Mouse (Mus musculus) midbrain, embryonic 14.5 days (tissue): Measurements from ENCODE around the gene Olfr310. TPM values are rescaled to one million over a fixed set of nuclear protein-coding genes. Genes with fewer than 3 reads are reported as not detected.

Experiments
- ATAC-seq: fragments of 200-750 bp; cut with Nextera tagmentation; 2 replicates; pipeline ENCODE4 v1.8.0; 2017; ENCODE audit warnings: moderate number of reproducible peaks, moderate library complexity; ENCODE audit not compliant: low FRiP score, low TSS enrichment
- DNase-seq: peaks from one replicate; pipeline ENCODE4 v3.0.0-alpha.2; 2015
- H3K27ac ChIP-seq: fragments of 300-500 bp; sonication (generic); replicated peaks from 2 replicates; pipeline ENCODE4 v1.5.1; 2014; ENCODE audit warnings: mild to moderate bottlenecking, low read depth, low read length, moderate library complexity
- H3K27me3 ChIP-seq: fragments of 300-500 bp; sonication (generic); 2 replicates; pipeline ENCODE4 v1.6.1; 2014; ENCODE audit warnings: low read length, control low read depth, mixed read lengths; ENCODE audit not compliant: control insufficient read depth, insufficient read depth
- H3K36me3 ChIP-seq: fragments of 300-500 bp; sonication (generic); 2 replicates; pipeline ENCODE4 v1.6.1; 2014; ENCODE audit warnings: low read length, control low read depth; ENCODE audit not compliant: control insufficient read depth, insufficient read depth
- H3K4me1 ChIP-seq: fragments of 300-500 bp; sonication (generic); 2 replicates; pipeline ENCODE4 v1.6.1; 2014; ENCODE audit warnings: mild to moderate bottlenecking, antibody characterized with exemption, low read length, control low read depth; ENCODE audit not compliant: control insufficient read depth, insufficient read depth
- H3K4me2 ChIP-seq: fragments of 300-500 bp; sonication (generic); 2 replicates; pipeline ENCODE4 v1.6.1; 2014; ENCODE audit warnings: mild to moderate bottlenecking, low read length, moderate library complexity
- H3K4me3 ChIP-seq: fragments of 300-500 bp; sonication (generic); replicated peaks from 2 replicates; pipeline ENCODE4 v1.5.1; 2014; ENCODE audit warnings: low read depth, low read length
- H3K9ac ChIP-seq: fragments of 300-500 bp; sonication (generic); replicated peaks from 2 replicates; pipeline ENCODE4 v1.6.1; 2014; ENCODE audit warnings: mild to moderate bottlenecking, low read length, moderate library complexity
- H3K9me3 ChIP-seq: fragments of 300-500 bp; sonication (generic); 2 replicates; pipeline ENCODE4 v1.6.1; 2016; ENCODE audit warnings: low read length, control low read depth, mixed read lengths; ENCODE audit not compliant: control insufficient read depth
- WGBS: fragments of 180-500 bp; shearing (Covaris S2); extraction: QIAGEN DNeasy Blood & Tissue Kit; methylation state at CpG from one replicate; pipeline ENCODE4 v1.1.7; 2014; 5-methylcytosine and 5-hydroxymethylcytosine counted together
- microRNA-seq: library from miRNA; unstranded; fragments of <30 nt; microRNA quantifications from one replicate; pipeline ENCODE4, GENCODE M21; 2016
- polyA plus RNA-seq: library from polyadenylated mRNA; unstranded; fragments of >200 nt; fragmentation: Nextera tagmentation; extraction: Ambion mirVana; gene quantifications from 2 replicates; pipeline ENCODE4 v1.2.1, GENCODE M21; 2014

The Olfr310 gene
- polyA plus RNA-seq: not detected in 2 replicates

DNA sequence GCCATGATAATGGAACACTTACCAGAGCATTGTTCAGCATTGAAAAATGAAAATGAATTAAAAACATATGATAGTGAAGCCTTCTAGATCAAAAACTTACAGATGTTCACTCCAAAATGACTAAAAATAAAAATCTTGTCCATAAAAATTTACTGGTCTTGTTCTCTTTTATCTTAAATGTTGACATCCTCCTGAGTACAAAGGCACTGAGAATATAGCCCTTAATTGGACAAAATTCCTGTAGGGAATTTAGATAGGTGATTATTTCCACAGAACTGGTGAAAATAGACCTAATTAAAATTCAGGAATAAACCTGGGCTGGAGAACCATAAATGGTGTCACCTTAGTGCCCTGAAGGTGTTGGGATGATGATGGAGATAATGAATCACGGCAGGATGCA lies at the start of gene Olfr310:
Gene Olfr310 (minus strand): TSS at position 101 of the 400 bp plus-strand sequence.
- Histone ChIP-seq H3K36me3 (no peaks in the 10 kb centered on the region), H3K27me3 (no peaks in the 10 kb centered on the region), H3K4me1 (no peaks in the 10 kb centered on the region), H3K4me3 (no peak within 1 kb of the TSS), H3K9me3 (no peaks in the 10 kb centered on the region), H3K4me2 (no peak within 1 kb of the TSS), H3K9ac (no peak within 1 kb of the TSS), H3K27ac (no peak within 1 kb of the TSS)
- WGBS: 75% methylated on average over 1 of the region's 1 CpGs
- DNase-seq (no peak), ATAC-seq (no peak)

DNA sequence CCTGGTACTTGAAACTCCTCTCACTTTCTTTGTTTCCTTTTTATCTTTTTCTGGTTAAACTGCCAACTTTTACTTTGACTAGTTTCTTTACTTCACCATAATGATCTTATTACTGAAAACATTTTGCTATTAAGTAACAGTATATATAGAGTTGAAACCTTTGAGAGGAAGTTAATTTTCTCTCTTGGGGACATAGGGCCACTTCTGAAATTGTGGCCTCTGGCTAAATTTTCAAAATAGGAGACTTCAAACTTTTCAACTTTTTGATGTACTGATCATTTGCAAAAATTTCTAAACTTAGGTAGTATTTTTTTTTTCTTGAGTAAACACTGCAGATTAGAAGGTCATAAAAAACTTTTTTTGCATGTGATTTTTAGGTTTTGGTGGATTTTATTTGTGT lies 48.6 kb upstream of the Olfr310 start, which contains the start of gene Olfr308:
Gene Olfr308 (minus strand): TSS at position 101 of the 400 bp plus-strand sequence.
- Histone ChIP-seq H3K27ac (no peak within 1 kb of the TSS), H3K27me3 (no peaks in the 10 kb centered on the region), H3K4me2 (no peak within 1 kb of the TSS), H3K4me1 (no peaks in the 10 kb centered on the region), H3K36me3 (no peaks in the 10 kb centered on the region), H3K9ac (no peak within 1 kb of the TSS), H3K4me3 (no peak within 1 kb of the TSS), H3K9me3 (no peaks in the 10 kb centered on the region)
- ATAC-seq (no peak), DNase-seq (no peak)

DNA sequence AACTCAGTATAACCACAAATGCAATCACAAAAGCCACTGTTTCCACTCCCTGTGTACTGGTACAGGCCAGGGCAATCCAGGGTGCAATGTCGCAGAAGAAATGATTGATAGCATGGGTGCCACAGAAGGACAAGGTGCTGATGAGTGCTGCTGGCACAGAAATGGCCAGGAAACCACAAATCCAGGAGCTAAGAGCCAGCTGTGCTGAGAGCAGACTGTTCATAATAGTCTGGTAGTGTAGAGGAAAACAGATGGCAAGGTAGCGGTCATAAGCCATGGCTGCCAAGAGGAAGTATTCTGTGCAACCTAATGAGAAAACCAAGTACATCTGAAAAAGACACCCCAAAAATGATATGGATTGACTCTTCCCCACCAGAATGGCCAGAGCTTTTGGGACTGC lies 44.4 kb upstream of the Olfr310 start:
- WGBS: 94% methylated on average over 2 of the region's 2 CpGs
- no peak overlapping the region for H3K4me2 ChIP-seq
- no peaks in the 10 kb centered on the region for H3K4me1 ChIP-seq
- no peak overlapping the region for H3K4me3 ChIP-seq
- no peaks in the 10 kb centered on the region for H3K9me3 ChIP-seq
- H3K36me3 ChIP-seq: no peaks in the 10 kb centered on the region
- H3K27me3 ChIP-seq: no peaks in the 10 kb centered on the region
- no peak overlapping the region for H3K27ac ChIP-seq
- ATAC-seq: no peak
- no peak for DNase-seq
- H3K9ac ChIP-seq: no peak overlapping the region

DNA sequence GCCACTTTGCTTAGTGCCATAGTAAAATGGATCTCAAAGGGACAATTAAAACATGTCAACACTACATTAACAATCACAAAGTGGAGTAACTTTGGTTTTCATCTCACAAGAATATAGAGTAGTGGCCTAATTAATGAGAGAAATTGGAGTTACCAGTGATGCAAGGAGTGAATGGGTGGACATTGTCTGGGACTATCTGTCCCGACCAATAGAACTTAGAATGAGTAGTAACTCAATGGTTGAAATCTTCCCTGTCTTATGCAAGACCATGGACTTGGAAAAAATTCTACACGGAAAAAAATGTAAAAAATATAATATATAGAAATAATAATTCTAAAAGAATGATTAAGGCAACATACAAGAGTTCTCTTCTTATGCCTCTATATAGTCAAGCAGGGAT lies 36.6 kb upstream of the Olfr310 start, which contains the start of gene Olfr309:
Gene Olfr309 (minus strand): TSS at position 101 of the 400 bp plus-strand sequence.
- Histone ChIP-seq H3K9me3 (no peaks in the 10 kb centered on the region), H3K4me1 (no peaks in the 10 kb centered on the region), H3K9ac (no peak within 1 kb of the TSS), H3K4me3 (no peak within 1 kb of the TSS), H3K27me3 (no peaks in the 10 kb centered on the region), H3K36me3 (no peaks in the 10 kb centered on the region), H3K27ac (no peak within 1 kb of the TSS), H3K4me2 (no peak within 1 kb of the TSS)
- ATAC-seq: no peak
- DNase-seq: no peak
- WGBS: 76% methylated on average over 2 of the region's 2 CpGs

DNA sequence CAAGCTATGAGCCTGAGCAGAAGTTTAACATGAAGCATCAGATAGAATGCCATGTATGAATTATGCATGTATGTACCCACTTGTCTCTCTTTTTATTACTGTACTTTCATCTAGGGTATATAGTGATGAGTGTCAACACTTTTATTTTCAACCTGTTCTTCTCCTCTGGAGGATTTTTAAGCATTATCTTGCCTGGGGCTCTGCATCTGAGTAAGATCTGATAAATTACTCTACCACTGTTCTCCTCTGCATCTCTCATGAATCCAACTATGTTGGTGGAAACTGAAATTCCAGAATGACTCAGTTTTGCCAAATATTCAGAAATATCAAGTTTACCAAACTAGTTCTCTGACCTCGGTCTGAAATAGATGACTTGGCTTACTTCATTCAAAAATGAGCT lies 30.8 kb downstream of the Olfr310 start, which contains the start of gene Vmn2r76:
Gene Vmn2r76 (minus strand): TSS at position 101 of the 400 bp plus-strand sequence.
- WGBS: 69% methylated on average over 1 of the region's 1 CpGs
- DNase-seq (no peak), ATAC-seq (no peak)
- Histone ChIP-seq H3K27ac (no peak within 1 kb of the TSS), H3K27me3 (no peaks in the 10 kb centered on the region), H3K4me1 (no peaks in the 10 kb centered on the region), H3K4me2 (no peak within 1 kb of the TSS), H3K9ac (no peak within 1 kb of the TSS), H3K9me3 (no peaks in the 10 kb centered on the region), H3K4me3 (no peak within 1 kb of the TSS), H3K36me3 (no peaks in the 10 kb centered on the region)

Small RNA genes within 50 kb of the gene (microRNA-seq; reads per million reads assigned to microRNA genes)
- not detected for gene Gm23192

Other genes starting within 250 kb of the Olfr310 start
- gene Vmn2r75, start 105.4 kb downstream of the Olfr310 start, polyA plus RNA-seq: not detected in 2 replicates
- not detected in 2 replicates for gene Vmn2r76, start 30.9 kb downstream of the Olfr310 start, polyA plus RNA-seq
- gene Olfr309, start 36.5 kb upstream of the Olfr310 start, polyA plus RNA-seq: not detected in 2 replicates
- not detected in 2 replicates for gene Olfr308, start 48.5 kb upstream of the Olfr310 start, polyA plus RNA-seq
- gene Olfr307, start 60.4 kb upstream of the Olfr310 start, polyA plus RNA-seq: not detected in 2 replicates
- gene Olfr305, start 89.8 kb upstream of the Olfr310 start, polyA plus RNA-seq: not detected in 2 replicates
- not detected in 2 replicates for gene Olfr304, start 109.5 kb upstream of the Olfr310 start, polyA plus RNA-seq
- not detected in 2 replicates for gene Olfr303, start 120.6 kb upstream of the Olfr310 start, polyA plus RNA-seq
- not detected in 2 replicates for gene Olfr301, start 126.7 kb upstream of the Olfr310 start, polyA plus RNA-seq
- not detected in 2 replicates for gene Olfr299, start 182.7 kb upstream of the Olfr310 start, polyA plus RNA-seq
- not detected in 2 replicates for gene Olfr298, start 215.3 kb upstream of the Olfr310 start, polyA plus RNA-seq
- not detected in 2 replicates for gene Olfr297, start 242.8 kb upstream of the Olfr310 start, polyA plus RNA-seq